ENCODE assay signal across 25 mouse cellular contexts in genomic region chr5:46578540-46579173, GRCm38 (mm10).
DNase-seq lines count a peak whose midpoint lies in the region; ATAC-seq and TF ChIP-seq lines count a peak whose summit lies in the region.
"Had no signal": no experiment of that assay in that cellular context is flagged by ENCODE, and none has a peak within 500 bp of the region (broad histone marks: within the 10 kb centered on the region; RNA-seq: fewer than 3 reads in every experiment).

No protein-coding gene starts in this region.

- no peaks in the 10 kb centered on the region for H3K36me3 ChIP-seq in liver, embryonic 12.5 days
- H3K36me3 ChIP-seq in liver, embryonic 11.5 days (ENCODE audit: control insufficient read depth, insufficient read depth, low read length): no peaks in the 10 kb centered on the region
- no peaks in the 10 kb centered on the region for H3K36me3 ChIP-seq in intestine, embryonic 14.5 days (ENCODE audit: control insufficient read depth, insufficient read depth, low read length)
- no peaks in the 10 kb centered on the region for H3K36me3 ChIP-seq in stomach, postnatal 0 days (ENCODE audit: control insufficient read depth, insufficient read depth, low read length)
- H3K36me3 ChIP-seq: hindbrain, embryonic 15.5 days; kidney, embryonic 15.5 days; limb, embryonic 13.5 days; midbrain, embryonic 15.5 days; neural tube, embryonic 12.5 days had no signal

- no peaks in the 10 kb centered on the region for H3K9me3 ChIP-seq in liver, embryonic 12.5 days (replicated peaks)
- no peaks in the 10 kb centered on the region for H3K9me3 ChIP-seq in liver, embryonic 11.5 days (ENCODE audit: control insufficient read depth, low read length)
- no peaks in the 10 kb centered on the region for H3K9me3 ChIP-seq in intestine, embryonic 14.5 days (ENCODE audit: control insufficient read depth, low read length)
- no peaks in the 10 kb centered on the region for H3K9me3 ChIP-seq in stomach, postnatal 0 days (ENCODE audit: control insufficient read depth, low read length)
- H3K9me3 ChIP-seq: hindbrain, embryonic 15.5 days; kidney, embryonic 15.5 days; limb, embryonic 13.5 days; megakaryocyte, embryonic 14.5 days; midbrain, embryonic 15.5 days; neural tube, embryonic 12.5 days had no signal

- no peak for DNase-seq in liver, embryonic 11.5 days (ENCODE audit: low spot score)
- DNase-seq in intestine, embryonic 14.5 days (ENCODE audit: low spot score): no peak
- no peak for DNase-seq in stomach, postnatal 0 days (ENCODE audit: low spot score)
- no peak for DNase-seq in cerebellum, postnatal 4 days (ENCODE audit: low spot score in 2 of 2)
- DNase-seq in gastrocnemius, postnatal 10 days: no peak
- DNase-seq in cerebellum, adult 2 months: no peak
- DNase-seq: adrenal gland, postnatal 10 days; cerebellum, adult 9-11 months; heart, postnatal 36 days; kidney, adult 11 months; kidney, postnatal 36 days; layer of hippocampus, adult 9-11 months; lung, embryonic 14.5 days; right cerebral cortex, postnatal 14 days; spleen, adult 18-20 months; thymus, adult 18-20 months; thymus, postnatal 4 days had no signal

- H3K9ac ChIP-seq in liver, embryonic 12.5 days: no peak overlapping the region
- H3K9ac ChIP-seq in liver, embryonic 11.5 days (ENCODE audit: low read depth, low read length): no peak overlapping the region
- H3K9ac ChIP-seq in intestine, embryonic 14.5 days (ENCODE audit: low read length): no peak overlapping the region
- H3K9ac ChIP-seq in stomach, postnatal 0 days (ENCODE audit: low read length): no peak overlapping the region
- H3K9ac ChIP-seq: hindbrain, embryonic 15.5 days; kidney, embryonic 15.5 days; limb, embryonic 13.5 days; lung, embryonic 14.5 days; midbrain, embryonic 15.5 days; neural tube, embryonic 12.5 days had no signal

- no peaks in the 10 kb centered on the region for H3K4me1 ChIP-seq in liver, embryonic 12.5 days
- H3K4me1 ChIP-seq in liver, embryonic 11.5 days (replicated peaks; ENCODE audit: control insufficient read depth, insufficient read depth, low read length): no peaks in the 10 kb centered on the region
- H3K4me1 ChIP-seq in intestine, embryonic 14.5 days (replicated peaks; ENCODE audit: control insufficient read depth, insufficient read depth, low read length): no peaks in the 10 kb centered on the region
- H3K4me1 ChIP-seq in stomach, postnatal 0 days (replicated peaks; ENCODE audit: control insufficient read depth, insufficient read depth): no peaks in the 10 kb centered on the region
- H3K4me1 ChIP-seq in cerebellum, adult 2 months (ENCODE audit: control insufficient read depth, insufficient read depth, low read length): no peaks in the 10 kb centered on the region
- H3K4me1 ChIP-seq: hindbrain, embryonic 15.5 days; kidney, embryonic 15.5 days; limb, embryonic 13.5 days; midbrain, embryonic 15.5 days; neural tube, embryonic 12.5 days had no signal

- no peak for TF ChIP-seq POLR2A in cerebellum, adult 2 months (IDR thresholded peaks at IDR 0.05; ENCODE audit: borderline replicate concordance, insufficient read depth, low read length)

- no peak overlapping the region for H3K27ac ChIP-seq in liver, embryonic 12.5 days
- no peak overlapping the region for H3K27ac ChIP-seq in liver, embryonic 11.5 days (ENCODE audit: low read depth, low read length)
- H3K27ac ChIP-seq in intestine, embryonic 14.5 days (ENCODE audit: low read depth): no peak overlapping the region
- no peak overlapping the region for H3K27ac ChIP-seq in stomach, postnatal 0 days (replicated peaks)
- H3K27ac ChIP-seq in cerebellum, adult 2 months (ENCODE audit: insufficient read depth, low read length): no peak overlapping the region
- H3K27ac ChIP-seq: hindbrain, embryonic 15.5 days; kidney, embryonic 15.5 days; limb, embryonic 13.5 days; midbrain, embryonic 15.5 days; neural tube, embryonic 12.5 days had no signal

- TF ChIP-seq CTCF in stomach, postnatal 0 days (IDR thresholded peaks at IDR 0.05; ENCODE audit: low read depth): no peak
- TF ChIP-seq CTCF in cerebellum, adult 2 months (IDR thresholded peaks at IDR 0.05; ENCODE audit: borderline replicate concordance, insufficient read depth, low read depth, low read length): no peak

- ATAC-seq in liver, embryonic 12.5 days: peak; percentile 47; the same call in 1 of the 2 replicates
- ATAC-seq in liver, embryonic 11.5 days (replicated peaks; ENCODE audit: low FRiP score): no peak; the same call in 1 of the 2 replicates
- peak; percentile 93 for ATAC-seq in intestine, embryonic 14.5 days (replicated peaks; ENCODE audit: low FRiP score, low TSS enrichment, low read depth)
- peak; percentile 93 for ATAC-seq in megakaryocyte progenitor cell, adult 5-6 weeks (replicated peaks; ENCODE audit: poor library complexity)
- peak; percentile 92 for ATAC-seq in stomach, postnatal 0 days (ENCODE audit: low FRiP score, low TSS enrichment)
- ATAC-seq: midbrain, embryonic 15.5 days had no signal

- no peaks in the 10 kb centered on the region for H3K27me3 ChIP-seq in liver, embryonic 12.5 days (replicated peaks)
- H3K27me3 ChIP-seq in liver, embryonic 11.5 days (replicated peaks; ENCODE audit: control insufficient read depth, insufficient read depth, low read length): no peaks in the 10 kb centered on the region
- H3K27me3 ChIP-seq in intestine, embryonic 14.5 days (replicated peaks; ENCODE audit: control insufficient read depth, insufficient read depth, low read length): no peaks in the 10 kb centered on the region
- no peaks in the 10 kb centered on the region for H3K27me3 ChIP-seq in stomach, postnatal 0 days (ENCODE audit: control insufficient read depth, insufficient read depth, low read length)
- H3K27me3 ChIP-seq in cerebellum, adult 2 months (ENCODE audit: control insufficient read depth, insufficient read depth, low read length): no peaks in the 10 kb centered on the region
- H3K27me3 ChIP-seq: hindbrain, embryonic 15.5 days; kidney, embryonic 15.5 days; limb, embryonic 13.5 days; megakaryocyte, embryonic 14.5 days; midbrain, embryonic 15.5 days; neural tube, embryonic 12.5 days had no signal

- no peak overlapping the region for H3K4me2 ChIP-seq in liver, embryonic 12.5 days
- no peak overlapping the region for H3K4me2 ChIP-seq in liver, embryonic 11.5 days
- H3K4me2 ChIP-seq in intestine, embryonic 14.5 days (ENCODE audit: low read length): no peak overlapping the region
- no peak overlapping the region for H3K4me2 ChIP-seq in stomach, postnatal 0 days (replicated peaks; ENCODE audit: low read depth)
- H3K4me2 ChIP-seq: hindbrain, embryonic 15.5 days; kidney, embryonic 15.5 days; limb, embryonic 13.5 days; lung, embryonic 14.5 days; midbrain, embryonic 15.5 days; neural tube, embryonic 12.5 days had no signal

- no peak for TF ChIP-seq EP300 in stomach, postnatal 0 days (optimal IDR thresholded peaks at IDR 0.05)

- H3K4me3 ChIP-seq in liver, embryonic 12.5 days: no peak overlapping the region
- no peak overlapping the region for H3K4me3 ChIP-seq in liver, embryonic 11.5 days (ENCODE audit: low read depth, low read length)
- no peak overlapping the region for H3K4me3 ChIP-seq in intestine, embryonic 14.5 days (ENCODE audit: low read depth, low read length)
- no peak overlapping the region for H3K4me3 ChIP-seq in stomach, postnatal 0 days (ENCODE audit: low read depth, low read length)
- H3K4me3 ChIP-seq in cerebellum, adult 2 months (replicated peaks; ENCODE audit: insufficient read depth, low read depth, low read length): no peak overlapping the region
- H3K4me3 ChIP-seq: hindbrain, embryonic 15.5 days; kidney, embryonic 15.5 days; limb, embryonic 13.5 days; megakaryocyte, embryonic 14.5 days; midbrain, embryonic 15.5 days; neural tube, embryonic 12.5 days had no signal
